Mouse (Mus musculus): ENCODE measurements at regions not wholly inside any gene's neighbourhood (a gene's known extent, or its start where the extent isn't known, plus 50 kb on each side); places are given as distances from the start of the nearest gene placed in this dataset.

- TF ChIP-seq POLR2AphosphoS2 (IDR thresholded peaks at IDR 0.05; ENCODE audit: low read length) (no peak), CTCF (IDR thresholded peaks at IDR 0.05 in 2 of 3, conservative IDR thresholded peaks at IDR 0.05 in 1 of 3; ENCODE audit: control insufficient read depth in 1 of 3, insufficient read depth in 1 of 3, low read depth in 2 of 3, low read length in 3 of 3, poor library complexity in 1 of 3, severe bottlenecking in 1 of 3) (no peak), POLR2A (IDR thresholded peaks at IDR 0.05; ENCODE audit: control insufficient read depth in 1 of 2, insufficient read depth in 1 of 2, low read depth in 1 of 2, low read length in 2 of 2, poor library complexity in 1 of 2) (no peak), HCFC1 (IDR thresholded peaks at IDR 0.05; ENCODE audit: low read depth, low read length) (no peak), MAZ (IDR thresholded peaks at IDR 0.05; ENCODE audit: low read depth, low read length) (no peak), TBP (IDR thresholded peaks at IDR 0.05; ENCODE audit: low read depth, low read length) (no peak)
These were observed 324.9 kb upstream of the Chd6 start for GRCm38 (mm10) chr2:161433816-161434215.
